Mouse (Mus musculus) forebrain, embryonic 11.5 days (tissue): ENCODE measurements around the gene Dnajc4. TPM values are rescaled to one million over a fixed set of nuclear protein-coding genes. Genes with fewer than 3 reads are reported as not detected.

ENCODE experiments used
- ATAC-seq: fragments of 200-750 bp; cut with Nextera tagmentation; replicated peaks from 2 replicates; pipeline ENCODE4 v1.8.0; 2017; ENCODE audit warnings: moderate TSS enrichment; ENCODE audit not compliant: low FRiP score
- DNase-seq: peaks from one replicate; pipeline ENCODE4 v3.0.0-alpha.2; 2017; ENCODE audit warnings: low spot score
- H3K27ac ChIP-seq: fragments of 300-500 bp; sonication (generic); 2 replicates; pipeline ENCODE4 v1.5.1; 2014; ENCODE audit warnings: low read depth, low read length
- H3K27me3 ChIP-seq: fragments of 300-500 bp; sonication (generic); 2 replicates; pipeline ENCODE4 v1.6.1; 2014; ENCODE audit warnings: mild to moderate bottlenecking, low read length, mixed read lengths; ENCODE audit not compliant: control insufficient read depth, insufficient read depth
- H3K36me3 ChIP-seq: fragments of 300-500 bp; sonication (generic); 2 replicates; pipeline ENCODE4 v1.6.1; 2014; ENCODE audit warnings: mild to moderate bottlenecking, low read length, moderate library complexity, mixed read lengths; ENCODE audit not compliant: control insufficient read depth, insufficient read depth
- H3K4me1 ChIP-seq: fragments of 300-500 bp; sonication (generic); replicated peaks from 2 replicates; pipeline ENCODE4 v1.6.1; 2014; ENCODE audit warnings: low read length, mixed read lengths; ENCODE audit not compliant: control insufficient read depth, insufficient read depth
- H3K4me2 ChIP-seq: fragments of 300-500 bp; sonication (generic); 2 replicates; pipeline ENCODE4 v1.6.1; 2014; ENCODE audit warnings: low read depth, mild to moderate bottlenecking, low read length, moderate library complexity, mixed read lengths; ENCODE audit not compliant: severe bottlenecking
- H3K4me3 ChIP-seq: fragments of 300-500 bp; sonication (generic); 2 replicates; pipeline ENCODE4 v1.5.1; 2014; ENCODE audit warnings: low read depth, low read length
- H3K9ac ChIP-seq: fragments of 300-500 bp; sonication (generic); 2 replicates; pipeline ENCODE4 v1.6.1; 2014; ENCODE audit warnings: low read length
- H3K9me3 ChIP-seq: fragments of 300-500 bp; sonication (generic); 2 replicates; pipeline ENCODE4 v1.6.1; 2016; ENCODE audit warnings: low read length, mixed read lengths; ENCODE audit not compliant: control insufficient read depth
- WGBS: fragments of 180-500 bp; shearing (Covaris S2); extraction: QIAGEN DNeasy Blood & Tissue Kit; methylation state at CpG from one replicate; pipeline ENCODE4 v1.1.7; 2014; 5-methylcytosine and 5-hydroxymethylcytosine counted together
- polyA plus RNA-seq: library from polyadenylated mRNA; unstranded; fragments of >200 nt; fragmentation: Nextera tagmentation; extraction: Ambion mirVana; gene quantifications from 2 replicates; pipeline ENCODE4 v1.2.1, GENCODE M21; 2014

Gene Dnajc4
- polyA plus RNA-seq, 1 experiment from 2014 or later = 14.5 TPM

GRCm38 (mm10) chr19:6973581-6974190 lies 18.7 kb downstream of the Dnajc4 start:
- Histone ChIP-seq H3K9me3 (no peaks in the 10 kb centered on the region), H3K9ac (peak overlapping the region; percentile 94), H3K4me2 (peak overlapping the region; percentile 92), H3K4me1 (peaks cover 27% of the 10 kb centered on the region), H3K27me3 (peaks cover 2% of the 10 kb centered on the region; the same call in 1 of the 2 replicates), H3K27ac (no peak overlapping the region), H3K4me3 (peak overlapping the region; percentile 86), H3K36me3 (no peaks in the 10 kb centered on the region; the same call in 1 of the 2 replicates)
- DNase-seq (no peak), ATAC-seq (no peak)
- WGBS = 40% methylated on average over 12 of the region's 12 CpGs

GRCm38 (mm10) chr19:6972247-6972917 lies 20.0 kb downstream of the Dnajc4 start:
- H3K27ac ChIP-seq = no peak overlapping the region
- H3K9me3 ChIP-seq = no peaks in the 10 kb centered on the region
- H3K4me1 ChIP-seq = peaks cover 19% of the 10 kb centered on the region
- no peak overlapping the region for H3K4me2 ChIP-seq
- ATAC-seq = no peak
- no peak overlapping the region for H3K9ac ChIP-seq
- H3K36me3 ChIP-seq = no peaks in the 10 kb centered on the region; the same call in 1 of the 2 replicates
- H3K27me3 ChIP-seq = peaks cover 2% of the 10 kb centered on the region; the same call in 1 of the 2 replicates
- DNase-seq = no peak
- 88% methylated on average over 13 of the region's 13 CpGs for WGBS
- H3K4me3 ChIP-seq = no peak overlapping the region

GRCm38 (mm10) chr19:6971644-6972043 lies 20.7 kb downstream of the Dnajc4 start:
- H3K4me1 ChIP-seq = peaks cover 15% of the 10 kb centered on the region
- no peak overlapping the region for H3K9ac ChIP-seq
- H3K9me3 ChIP-seq = no peaks in the 10 kb centered on the region
- no peak for DNase-seq
- H3K4me3 ChIP-seq = no peak overlapping the region
- no peak overlapping the region; the same call in 1 of the 2 replicates for H3K27ac ChIP-seq
- ATAC-seq = no peak
- no peaks in the 10 kb centered on the region; the same call in 1 of the 2 replicates for H3K36me3 ChIP-seq
- H3K27me3 ChIP-seq = peaks cover 2% of the 10 kb centered on the region; the same call in 1 of the 2 replicates
- 44% methylated on average over 6 of the region's 6 CpGs for WGBS
- no peak overlapping the region for H3K4me2 ChIP-seq

- DNase-seq = no peak
- no peaks in the 10 kb centered on the region for H3K9me3 ChIP-seq
- no peak overlapping the region for H3K4me3 ChIP-seq
- H3K4me2 ChIP-seq = peak overlapping the region; percentile 51
- no peaks in the 10 kb centered on the region for H3K36me3 ChIP-seq
- H3K4me1 ChIP-seq = peaks cover 10% of the 10 kb centered on the region
- no peak overlapping the region for H3K27ac ChIP-seq
- ATAC-seq = no peak
- 18% methylated on average over 11 of the region's 11 CpGs for WGBS
- peak overlapping the region; percentile 12 for H3K9ac ChIP-seq
- peaks cover 2% of the 10 kb centered on the region; the same call in 1 of the 2 replicates for H3K27me3 ChIP-seq
Observed at GRCm38 (mm10) chr19:6970460-6971085, 21.8 kb downstream of the Dnajc4 start.

GRCm38 (mm10) chr19:6969665-6970381 lies 22.5 kb downstream of the Dnajc4 start:
- peak overlapping the region; percentile 55 for H3K9ac ChIP-seq
- no peak overlapping the region for H3K27ac ChIP-seq
- no peaks in the 10 kb centered on the region for H3K36me3 ChIP-seq
- no peaks in the 10 kb centered on the region for H3K9me3 ChIP-seq
- WGBS = 1% methylated on average over 54 of the region's 55 CpGs
- peaks cover 2% of the 10 kb centered on the region; the same call in 1 of the 2 replicates for H3K27me3 ChIP-seq
- H3K4me2 ChIP-seq = peak overlapping the region; percentile 51
- ATAC-seq (peak; percentile 57), DNase-seq (peak; percentile 85)
- peak overlapping the region; percentile 45 for H3K4me3 ChIP-seq
- H3K4me1 ChIP-seq = peaks cover 10% of the 10 kb centered on the region

- no peak; the same call in 1 of the 2 replicates for ATAC-seq
- Histone ChIP-seq H3K9me3 (no peaks in the 10 kb centered on the region), H3K4me2 (peak overlapping the region; percentile 51), H3K27me3 (peaks cover 2% of the 10 kb centered on the region; the same call in 1 of the 2 replicates), H3K4me1 (peaks cover 10% of the 10 kb centered on the region), H3K9ac (peak overlapping the region; percentile 55), H3K36me3 (no peaks in the 10 kb centered on the region), H3K4me3 (peak overlapping the region; percentile 45), H3K27ac (no peak overlapping the region)
- no peak for DNase-seq
- 1% methylated on average over 20 of the region's 20 CpGs for WGBS
Observed at GRCm38 (mm10) chr19:6969291-6969664, 23.1 kb downstream of the Dnajc4 start.

GRCm38 (mm10) chr19:6968491-6969271 lies 23.7 kb downstream of the Dnajc4 start:
- Histone ChIP-seq H3K4me1 (peaks cover 8% of the 10 kb centered on the region), H3K27me3 (peaks cover 2% of the 10 kb centered on the region; the same call in 1 of the 2 replicates), H3K4me2 (peak overlapping the region; percentile 51), H3K36me3 (no peaks in the 10 kb centered on the region), H3K4me3 (peak overlapping the region; percentile 45), H3K9ac (no peak overlapping the region), H3K27ac (no peak overlapping the region), H3K9me3 (no peaks in the 10 kb centered on the region)
- no peak for ATAC-seq
- no peak for DNase-seq
- WGBS = 14% methylated on average over 15 of the region's 15 CpGs
